Mouse (Mus musculus): Measurements from ENCODE around the gene Cidec. TPM values are rescaled to one million over a fixed set of nuclear protein-coding genes. Genes with fewer than 3 reads are reported as not detected.

Cidec gene
- not detected for total RNA-seq (2018; cell fraction: chromatin; rRNA removed)
- total RNA-seq (2018; cell fraction: cytosol; rRNA removed) = not detected
- not detected for total RNA-seq (2018; cell fraction: nucleus; rRNA removed)
- polyA plus RNA-seq (2018) = not detected in 3 replicates

DNA sequence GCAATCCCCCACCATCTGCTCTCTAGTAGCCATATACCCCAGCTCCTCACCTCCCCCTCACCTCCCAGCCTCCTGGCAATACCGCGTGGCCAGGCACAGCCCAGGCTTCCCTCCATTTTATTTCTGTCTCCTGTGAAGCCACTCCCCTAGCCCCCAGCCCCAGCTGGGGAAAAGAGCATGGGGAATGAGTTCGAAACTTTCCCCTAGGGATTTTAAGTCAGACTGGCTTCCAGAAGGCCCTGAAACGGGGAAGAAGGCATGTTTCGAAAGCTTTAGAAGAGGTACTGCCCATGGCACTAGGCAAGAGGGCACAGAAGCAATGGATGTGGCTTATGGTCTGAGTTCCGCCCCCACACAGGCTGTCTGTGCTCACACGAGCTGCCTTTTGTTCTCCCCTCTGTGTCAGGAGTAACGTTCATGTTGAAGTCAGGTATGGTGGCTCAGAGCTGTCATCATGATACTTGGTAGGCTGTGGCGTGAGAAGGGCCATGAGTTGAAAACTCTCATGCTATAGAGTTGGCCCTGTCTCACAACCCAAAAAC lies at the start of gene Cidec:
Gene Cidec (minus strand): TSS at position 97 of the 542 bp plus-strand sequence.
- Histone ChIP-seq H3K79me2 (ENCODE audit: inconsistent target) (no peaks in the 10 kb centered on the region), H3K36me3 (ENCODE audit: inconsistent target) (no peaks in the 10 kb centered on the region), H3K27ac (no peak within 1 kb of the TSS), H3K4me3 (ENCODE audit: inconsistent target) (no peak within 1 kb of the TSS)
- 79% methylated on average over 9 of the region's 9 CpGs for WGBS (ENCODE audit: missing documents)

DNA sequence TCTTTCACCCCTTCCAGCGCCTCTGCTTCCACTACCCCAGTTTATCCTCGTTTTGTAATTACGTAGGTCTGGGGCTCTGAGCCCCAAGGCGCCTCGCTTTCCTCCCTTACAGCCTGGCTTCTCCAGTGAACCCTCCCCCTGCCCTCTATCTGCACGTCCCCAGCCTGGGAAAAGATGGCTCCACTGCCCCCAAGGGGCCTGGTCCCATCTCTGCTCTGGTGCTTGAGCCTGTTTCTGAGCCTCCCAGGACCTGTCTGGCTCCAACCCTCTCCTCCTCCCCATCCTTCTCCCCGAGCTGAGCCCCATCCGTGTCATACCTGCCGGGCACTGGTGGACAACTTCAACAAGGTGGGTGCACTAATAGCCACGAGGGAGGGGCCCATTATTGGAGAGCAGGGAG lies 48.2 kb upstream of the Cidec start:
- WGBS (ENCODE audit: missing documents) = 22% methylated on average over 10 of the region's 10 CpGs
- Histone ChIP-seq H3K79me2 (ENCODE audit: inconsistent target) (no peaks in the 10 kb centered on the region; the same call in 1 of the 2 replicates), H3K4me3 (ENCODE audit: inconsistent target) (peak overlapping the region; percentile 73), H3K36me3 (ENCODE audit: inconsistent target) (no peaks in the 10 kb centered on the region), H3K27ac (peak overlapping the region; percentile 75)

- under 1% methylated on average over 26 of the region's 26 CpGs for WGBS (ENCODE audit: missing documents)
- no peaks in the 10 kb centered on the region for H3K36me3 ChIP-seq (ENCODE audit: inconsistent target)
- no peaks in the 10 kb centered on the region; the same call in 1 of the 2 replicates for H3K79me2 ChIP-seq (ENCODE audit: inconsistent target)
- H3K4me3 ChIP-seq (ENCODE audit: inconsistent target) = peak within 1 kb of the TSS; percentile 73
- H3K27ac ChIP-seq = peak within 1 kb of the TSS; percentile 75
These were observed 47.6 kb upstream of the Cidec start, which contains the start of gene Creld1 for GRCm38 (mm10) chr6:113483100-113483615. Creld1 (plus strand) TSS chr6:113483297.

GRCm38 (mm10) chr6:113482477-113483099 lies 47.0 kb upstream of the Cidec start:
- H3K27ac ChIP-seq = peak overlapping the region; percentile 75

GRCm38 (mm10) chr6:113480555-113481373 lies 45.2 kb upstream of the Cidec start:
- no peak overlapping the region for H3K27ac ChIP-seq
- no peaks in the 10 kb centered on the region for H3K36me3 ChIP-seq (ENCODE audit: inconsistent target)
- WGBS (ENCODE audit: missing documents) = 93% methylated on average over 18 of the region's 18 CpGs
- no peaks in the 10 kb centered on the region; the same call in 1 of the 2 replicates for H3K79me2 ChIP-seq (ENCODE audit: inconsistent target)
- H3K4me3 ChIP-seq (ENCODE audit: inconsistent target) = no peak overlapping the region

More at GRCm38 (mm10) chr6:113482477-113483099, 47.0 kb upstream of the Cidec start:
- Histone ChIP-seq H3K79me2 (ENCODE audit: inconsistent target) (no peaks in the 10 kb centered on the region; the same call in 1 of the 2 replicates), H3K36me3 (ENCODE audit: inconsistent target) (no peaks in the 10 kb centered on the region), H3K4me3 (ENCODE audit: inconsistent target) (peak overlapping the region; percentile 73)
- WGBS (ENCODE audit: missing documents) = 4% methylated on average over 61 of the region's 65 CpGs

DNA sequence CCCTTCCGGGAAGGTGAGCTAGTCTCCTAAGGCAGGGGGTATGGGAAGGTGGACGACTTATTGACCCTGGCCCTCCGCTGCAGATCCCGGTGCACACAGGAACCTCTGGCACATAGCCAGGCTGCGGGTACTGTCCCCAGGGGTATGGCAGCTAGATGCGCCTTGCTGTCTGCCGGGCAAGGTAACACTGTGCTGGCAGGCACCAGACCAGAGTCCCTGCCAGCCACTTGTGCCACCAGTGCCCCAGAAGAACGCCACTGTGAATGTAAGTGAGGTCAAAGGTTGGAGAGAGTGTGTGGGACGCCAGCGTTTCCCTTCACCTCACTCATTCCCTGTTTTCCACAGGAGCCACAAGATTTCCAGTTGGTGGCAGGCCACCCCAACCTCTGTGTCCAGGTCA lies 43.3 kb upstream of the Cidec start:
- H3K4me3 ChIP-seq (ENCODE audit: inconsistent target) = no peak overlapping the region
- no peak overlapping the region for H3K27ac ChIP-seq
- 96% methylated on average over 10 of the region's 10 CpGs for WGBS (ENCODE audit: missing documents)
- no peaks in the 10 kb centered on the region; the same call in 1 of the 2 replicates for H3K79me2 ChIP-seq (ENCODE audit: inconsistent target)
- no peaks in the 10 kb centered on the region for H3K36me3 ChIP-seq (ENCODE audit: inconsistent target)

- 70% methylated on average over 6 of the region's 7 CpGs for WGBS (ENCODE audit: missing documents)
- H3K4me3 ChIP-seq (ENCODE audit: inconsistent target) = no peak overlapping the region
- H3K27ac ChIP-seq = no peak overlapping the region
These were observed 41.8 kb upstream of the Cidec start for GRCm38 (mm10) chr6:113477353-113477752.

DNA sequence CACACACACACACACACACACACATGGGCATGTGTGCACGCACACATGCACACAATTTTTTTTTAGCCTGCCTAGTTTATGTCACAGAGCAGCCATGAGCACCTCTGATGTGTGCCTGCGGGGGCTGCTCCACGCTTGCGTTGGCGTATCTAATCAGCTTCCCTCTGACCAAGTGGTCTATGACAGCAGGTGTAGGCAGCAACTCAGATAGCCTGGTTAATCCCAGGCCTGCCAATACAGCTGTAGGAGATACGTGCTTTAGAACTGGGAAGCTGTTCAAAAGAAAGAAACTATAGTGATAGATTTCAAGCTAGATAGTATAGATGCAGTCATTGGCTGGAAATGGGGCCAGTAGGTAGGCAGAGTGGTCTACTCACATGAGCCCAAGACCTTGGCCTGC lies 38.2 kb upstream of the Cidec start:
- no peaks in the 10 kb centered on the region for H3K79me2 ChIP-seq (ENCODE audit: inconsistent target)
- WGBS (ENCODE audit: missing documents) = 95% methylated on average over 6 of the region's 6 CpGs
- H3K27ac ChIP-seq = no peak overlapping the region
- no peak overlapping the region for H3K4me3 ChIP-seq (ENCODE audit: inconsistent target)
- no peaks in the 10 kb centered on the region for H3K36me3 ChIP-seq (ENCODE audit: inconsistent target)

More at GRCm38 (mm10) chr6:113477353-113477752, 41.8 kb upstream of the Cidec start:
- H3K36me3 ChIP-seq (ENCODE audit: inconsistent target) = no peaks in the 10 kb centered on the region
- no peaks in the 10 kb centered on the region for H3K79me2 ChIP-seq (ENCODE audit: inconsistent target)

- Histone ChIP-seq H3K36me3 (ENCODE audit: inconsistent target) (no peaks in the 10 kb centered on the region), H3K27ac (no peak overlapping the region), H3K4me3 (ENCODE audit: inconsistent target) (no peak overlapping the region), H3K79me2 (ENCODE audit: inconsistent target) (no peaks in the 10 kb centered on the region)
- WGBS (ENCODE audit: missing documents) = 86% methylated on average over 2 of the region's 2 CpGs
These were observed 37.7 kb upstream of the Cidec start for GRCm38 (mm10) chr6:113473246-113473645.

GRCm38 (mm10) chr6:113472061-113472460 lies 36.5 kb upstream of the Cidec start:
- 87% methylated on average over 10 of the region's 10 CpGs for WGBS (ENCODE audit: missing documents)
- no peaks in the 10 kb centered on the region for H3K36me3 ChIP-seq (ENCODE audit: inconsistent target)
- H3K4me3 ChIP-seq (ENCODE audit: inconsistent target) = no peak overlapping the region
- no peak overlapping the region for H3K27ac ChIP-seq
- no peaks in the 10 kb centered on the region for H3K79me2 ChIP-seq (ENCODE audit: inconsistent target)

DNA sequence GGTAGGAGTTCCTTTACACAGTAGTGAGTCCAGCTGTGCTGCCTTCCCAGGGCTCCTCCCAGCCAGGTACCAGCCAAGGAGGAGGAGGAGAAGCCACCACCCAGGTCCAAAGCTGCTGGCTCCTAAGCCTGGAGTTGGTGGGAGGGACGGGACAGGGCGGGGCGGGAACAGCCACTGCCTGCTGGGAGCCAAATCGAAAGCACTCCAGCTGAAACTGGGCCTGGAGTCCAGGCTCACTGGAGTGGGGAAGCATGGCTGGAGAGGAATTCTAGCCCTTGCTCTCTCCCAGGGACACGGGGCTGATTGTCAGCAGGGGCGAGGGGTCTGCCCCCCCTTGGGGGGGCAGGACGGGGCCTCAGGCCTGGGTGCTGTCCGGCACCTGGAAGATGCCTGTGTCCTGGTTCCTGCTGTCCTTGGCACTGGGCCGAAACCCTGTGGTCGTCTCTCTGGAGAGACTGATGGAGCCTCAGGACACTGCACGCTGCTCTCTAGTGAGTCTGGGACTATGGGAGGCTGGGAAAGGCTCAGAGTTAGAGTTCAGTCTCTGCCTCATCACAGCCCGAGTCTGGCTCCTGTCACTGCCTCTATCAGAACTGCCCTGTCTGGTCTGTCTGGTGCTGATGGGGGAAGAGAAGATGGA lies 35.9 kb upstream of the Cidec start, which contains the start of gene Il17rc:
Gene Il17rc (plus strand): TSS at position 131 of the 640 bp plus-strand sequence.
- H3K27ac ChIP-seq = no peak within 1 kb of the TSS
- no peaks in the 10 kb centered on the region for H3K79me2 ChIP-seq (ENCODE audit: inconsistent target)
- H3K36me3 ChIP-seq (ENCODE audit: inconsistent target) = no peaks in the 10 kb centered on the region
- no peak within 1 kb of the TSS for H3K4me3 ChIP-seq (ENCODE audit: inconsistent target)
- WGBS (ENCODE audit: missing documents) = 85% methylated on average over 12 of the region's 12 CpGs

GRCm38 (mm10) chr6:113469432-113469831 lies 33.9 kb upstream of the Cidec start:
- no peak overlapping the region for H3K27ac ChIP-seq
- no peak overlapping the region for H3K4me3 ChIP-seq (ENCODE audit: inconsistent target)
- 6% methylated on average over 31 of the region's 31 CpGs for WGBS (ENCODE audit: missing documents)

GRCm38 (mm10) chr6:113469021-113469420 lies 33.5 kb upstream of the Cidec start:
- H3K27ac ChIP-seq = no peak overlapping the region
- H3K4me3 ChIP-seq (ENCODE audit: inconsistent target) = no peak overlapping the region
- no peaks in the 10 kb centered on the region for H3K36me3 ChIP-seq (ENCODE audit: inconsistent target)
- WGBS (ENCODE audit: missing documents) = 6% methylated on average over 9 of the region's 9 CpGs
- H3K79me2 ChIP-seq (ENCODE audit: inconsistent target) = no peaks in the 10 kb centered on the region

More at GRCm38 (mm10) chr6:113469432-113469831, 33.9 kb upstream of the Cidec start:
- Histone ChIP-seq H3K79me2 (ENCODE audit: inconsistent target) (no peaks in the 10 kb centered on the region), H3K36me3 (ENCODE audit: inconsistent target) (no peaks in the 10 kb centered on the region)

DNA sequence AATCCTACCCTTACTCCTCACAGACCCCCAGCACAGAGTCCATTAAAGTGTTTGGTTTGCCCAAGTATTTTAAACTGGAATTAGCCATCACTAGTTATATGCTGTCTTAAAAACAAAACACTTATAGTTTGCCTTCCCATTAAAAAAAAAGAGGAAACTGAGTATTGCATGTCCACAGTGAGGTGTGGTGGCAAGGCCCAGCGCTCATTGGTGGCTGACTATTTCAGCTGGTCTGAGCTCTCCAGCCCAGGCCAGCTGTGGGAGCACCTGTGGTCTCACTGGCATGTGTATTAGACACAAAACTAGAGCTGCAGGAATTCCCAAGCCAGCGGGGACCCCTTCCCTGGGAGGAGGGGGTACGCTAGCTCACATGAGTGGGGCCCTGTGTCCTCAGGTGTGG lies 33.0 kb upstream of the Cidec start:
- Histone ChIP-seq H3K27ac (no peak overlapping the region), H3K36me3 (ENCODE audit: inconsistent target) (no peaks in the 10 kb centered on the region), H3K79me2 (ENCODE audit: inconsistent target) (no peaks in the 10 kb centered on the region), H3K4me3 (ENCODE audit: inconsistent target) (no peak overlapping the region)
- WGBS (ENCODE audit: missing documents) = 58% methylated on average over 3 of the region's 3 CpGs
